Mouse (Mus musculus): ENCODE results near the gene Tmem253.
"Not testable (repeated sequence)": the region's sequence is repeated elsewhere in the genome, so short reads cannot be mapped to it uniquely, and the experiment has no call there.

Gene Tmem253

GRCm38 (mm10) chr14:52021568-52022212 is 6.2 kb downstream of the Tmem253 start:
- no peak for DNase-seq (ENCODE audit: low read depth, low spot score)

DNA sequence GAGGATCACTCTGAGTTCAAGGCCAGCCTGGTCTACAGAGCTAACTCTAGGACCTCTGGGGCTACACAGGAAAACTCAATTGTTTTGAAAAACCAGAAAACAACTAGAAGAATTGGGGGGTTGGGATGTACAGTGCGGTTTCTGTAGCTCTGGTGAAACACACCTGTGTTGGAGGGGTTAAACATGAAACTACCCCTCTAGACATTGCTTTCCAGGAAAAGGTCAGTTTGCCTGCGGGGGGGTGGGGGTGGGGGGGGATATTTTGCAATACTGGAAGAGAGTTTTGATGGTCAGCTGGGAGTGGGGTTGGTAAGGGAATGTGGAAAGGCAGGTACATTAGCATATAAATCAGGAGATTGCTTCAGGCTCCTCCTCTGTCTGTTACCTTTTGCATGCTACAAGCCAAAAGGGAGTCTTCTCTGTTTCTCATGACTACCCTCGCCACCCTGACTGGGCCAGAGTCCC is 6.8 kb downstream of the Tmem253 start:
- DNase-seq (ENCODE audit: low read depth, low spot score), result no peak

- no peak for DNase-seq (ENCODE audit: low read depth, low spot score)
These were observed 7.4 kb downstream of the Tmem253 start for GRCm38 (mm10) chr14:52022709-52023459.

DNA sequence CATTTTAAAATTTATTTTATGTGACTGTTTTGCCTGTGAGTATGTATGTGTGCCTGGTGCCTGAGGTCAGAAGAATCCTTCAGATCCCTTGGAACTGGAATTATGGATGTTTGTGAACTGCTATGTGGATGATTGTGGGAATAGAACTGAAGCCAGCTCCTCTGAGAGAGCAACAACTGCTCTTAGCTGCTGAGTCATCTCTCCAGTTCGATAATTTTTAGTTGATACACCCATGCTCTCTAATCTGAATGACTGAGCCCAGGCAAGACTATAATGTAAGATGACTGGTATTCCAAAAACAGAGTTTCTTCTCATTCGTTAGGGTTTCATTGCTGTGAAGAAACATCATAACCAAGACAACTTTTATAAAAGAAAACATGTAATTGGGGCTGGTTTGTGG is 8.7 kb downstream of the Tmem253 start:
- no peak for DNase-seq (ENCODE audit: low read depth, low spot score)

DNA sequence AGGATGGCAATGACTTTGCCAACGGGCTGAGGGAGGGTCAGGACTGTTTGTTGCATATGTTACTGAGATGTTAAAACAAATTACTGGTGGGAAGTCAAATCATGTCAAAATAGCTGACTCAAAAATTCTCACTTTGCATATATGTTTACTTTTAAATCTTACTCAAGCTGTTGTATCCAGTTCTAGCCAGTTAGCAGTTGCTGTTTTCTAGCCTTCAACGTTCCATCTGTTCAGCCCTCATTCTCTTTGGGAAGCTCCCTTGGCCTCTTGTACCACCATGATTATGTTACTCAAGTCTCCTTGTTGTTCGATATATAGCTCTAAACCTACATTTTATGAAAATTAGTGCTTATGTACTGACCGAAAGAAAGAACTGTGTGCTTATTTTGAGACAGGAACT is 10.9 kb downstream of the Tmem253 start:
- no peak for DNase-seq (ENCODE audit: low read depth, low spot score)

- DNase-seq (ENCODE audit: low read depth, low spot score), result no peak
These were observed 20.5 kb downstream of the Tmem253 start for GRCm38 (mm10) chr14:52035926-52036325.

- no peak for DNase-seq (ENCODE audit: low read depth, low spot score)
These were observed 23.9 kb downstream of the Tmem253 start for GRCm38 (mm10) chr14:52039332-52039731.

GRCm38 (mm10) chr14:52042359-52042758 is 26.9 kb downstream of the Tmem253 start, which contains the start of gene Olfr221:
TSS of gene Olfr221 (minus strand) at chr14:52042459.
- DNase-seq (ENCODE audit: low read depth, low spot score), result not testable (repeated sequence)

- DNase-seq (ENCODE audit: low read depth, low spot score), result no peak
These were observed 28.0 kb downstream of the Tmem253 start for GRCm38 (mm10) chr14:52043446-52043845.

DNA sequence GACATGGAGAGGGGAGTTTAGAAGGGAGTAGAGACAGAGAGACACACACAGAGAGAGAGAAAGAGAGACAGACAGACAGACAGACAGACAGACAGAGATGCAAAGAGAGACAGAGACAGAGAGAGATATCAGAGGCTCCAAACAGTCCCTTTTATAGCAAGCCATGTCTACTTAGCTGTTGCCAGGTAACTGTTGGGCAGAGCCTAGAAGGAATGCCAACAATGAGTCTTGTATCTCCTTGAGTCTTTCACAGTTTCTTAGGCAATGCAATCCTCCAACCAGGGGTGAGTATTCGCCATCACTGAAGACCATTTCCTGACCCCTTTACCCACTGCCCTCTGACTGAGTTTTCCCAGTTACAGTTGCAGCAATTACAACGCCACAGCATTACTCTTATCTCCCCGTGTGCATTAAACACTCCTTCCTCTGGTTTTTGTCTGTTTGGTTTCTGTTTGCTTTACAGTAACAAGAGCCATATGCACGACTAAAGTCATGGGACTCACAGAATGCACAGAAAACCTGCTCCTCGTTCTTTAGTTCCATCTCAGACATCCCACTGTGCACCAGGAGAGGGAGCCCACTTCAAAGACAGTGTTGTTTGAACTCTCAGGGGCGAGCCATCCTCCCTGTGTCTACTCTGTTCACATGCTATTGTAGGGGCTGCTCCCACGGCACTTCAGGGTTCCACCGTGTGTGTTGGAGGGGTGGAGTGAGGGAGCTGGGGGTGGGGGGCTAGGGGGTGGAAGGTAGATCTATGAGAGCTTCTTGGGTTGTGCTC is 29.6 kb downstream of the Tmem253 start:
- DNase-seq (ENCODE audit: low read depth, low spot score), result no peak

DNA sequence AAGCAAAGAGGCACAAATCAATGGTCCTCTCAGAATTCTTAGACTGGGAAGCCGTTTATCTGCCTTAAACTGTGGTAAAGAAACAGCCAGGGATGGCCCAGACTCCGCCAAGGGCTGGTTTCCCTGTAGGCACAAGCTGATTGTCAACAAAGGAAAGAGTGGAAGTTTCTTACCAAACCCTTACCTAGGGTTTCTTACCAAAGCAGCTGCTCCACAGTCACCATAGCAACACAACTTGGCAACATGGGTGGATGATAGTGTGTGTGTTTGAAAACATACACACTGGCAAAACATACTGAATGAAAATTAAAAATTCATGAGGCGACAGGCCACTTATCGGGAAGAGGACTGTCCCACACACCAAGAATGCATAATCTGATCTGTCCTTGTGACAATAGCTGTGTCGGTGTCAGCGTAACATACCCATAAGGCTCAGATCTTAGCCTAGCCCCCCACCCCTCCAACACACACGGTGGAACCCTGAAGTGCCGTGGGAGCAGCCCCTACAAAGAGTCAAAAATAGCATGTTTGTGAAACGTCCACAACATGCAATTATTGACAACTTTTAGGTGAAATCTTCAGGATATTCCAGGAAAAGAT is 30.6 kb downstream of the Tmem253 start:
- DNase-seq (ENCODE audit: low read depth, low spot score), result no peak

DNA sequence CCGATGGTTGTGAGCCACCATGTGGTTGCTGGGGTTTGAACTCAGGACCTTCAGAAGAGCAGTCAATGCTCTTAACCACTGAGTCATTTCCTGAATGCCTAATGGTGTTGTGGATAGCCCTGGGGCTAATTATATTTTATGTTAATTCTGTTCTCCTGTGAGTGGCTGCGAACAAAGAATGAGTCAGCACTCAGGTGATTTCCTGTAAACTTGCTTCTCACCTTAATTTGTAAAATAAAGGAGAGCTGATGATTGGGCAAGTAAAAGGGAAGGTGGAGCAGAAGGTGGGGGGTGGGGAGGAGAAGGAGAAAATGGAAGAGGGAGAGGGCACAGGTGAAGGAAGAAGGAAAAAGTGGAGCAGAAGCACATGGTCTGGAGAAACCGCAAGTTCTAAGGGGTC is 37.3 kb downstream of the Tmem253 start:
- not testable (repeated sequence) for DNase-seq (ENCODE audit: low read depth, low spot score)

- DNase-seq (ENCODE audit: low read depth, low spot score), result no peak
These were observed 44.5 kb downstream of the Tmem253 start for GRCm38 (mm10) chr14:52059982-52060381.

DNA sequence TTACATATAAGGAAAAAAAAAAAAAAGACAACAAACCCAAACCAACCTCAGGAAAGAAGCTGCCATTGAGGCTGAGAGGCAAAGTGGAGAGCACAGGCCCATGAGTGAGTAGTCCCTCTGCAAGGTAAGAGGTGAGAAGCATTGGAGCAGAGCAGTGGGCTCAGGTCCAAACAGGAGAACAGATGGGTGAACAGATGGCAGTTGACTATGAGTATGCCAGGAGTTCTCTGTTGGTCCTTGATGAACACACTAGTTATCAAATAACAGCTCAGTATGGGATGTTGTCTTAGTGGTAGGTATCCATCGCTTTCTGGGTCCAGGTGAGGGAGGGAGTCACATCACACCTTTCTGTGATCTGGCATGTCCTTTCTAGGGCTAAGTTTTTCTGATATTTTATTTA is 45.3 kb downstream of the Tmem253 start:
- DNase-seq (ENCODE audit: low read depth, low spot score), result no peak

GRCm38 (mm10) chr14:52061798-52062197 is 46.3 kb downstream of the Tmem253 start:
- DNase-seq (ENCODE audit: low read depth, low spot score), result no peak

DNA sequence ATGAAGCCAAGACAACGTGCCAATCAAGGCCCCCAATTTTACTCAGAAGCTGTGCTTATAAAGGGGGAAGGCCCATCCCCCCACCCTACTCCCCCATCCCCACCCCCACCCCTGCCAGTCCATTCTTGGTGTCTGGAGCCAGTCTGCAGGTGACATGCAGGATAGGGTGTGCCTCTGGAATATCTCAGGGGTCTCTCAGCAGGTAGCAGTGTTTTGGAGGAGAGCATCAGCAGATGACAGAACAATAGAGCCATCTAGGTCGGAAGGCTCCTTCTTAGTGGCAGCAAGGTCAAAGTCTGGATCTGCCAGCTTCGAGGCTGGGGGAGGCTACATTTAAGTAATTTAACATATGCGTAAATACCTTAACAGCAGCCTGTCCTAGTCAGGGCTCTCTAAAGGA is 50.7 kb downstream of the Tmem253 start:
- no peak for DNase-seq (ENCODE audit: low read depth, low spot score)
